Comparison of ENCODE assay signal across 11 mouse cellular contexts in the genomic region with DNA sequence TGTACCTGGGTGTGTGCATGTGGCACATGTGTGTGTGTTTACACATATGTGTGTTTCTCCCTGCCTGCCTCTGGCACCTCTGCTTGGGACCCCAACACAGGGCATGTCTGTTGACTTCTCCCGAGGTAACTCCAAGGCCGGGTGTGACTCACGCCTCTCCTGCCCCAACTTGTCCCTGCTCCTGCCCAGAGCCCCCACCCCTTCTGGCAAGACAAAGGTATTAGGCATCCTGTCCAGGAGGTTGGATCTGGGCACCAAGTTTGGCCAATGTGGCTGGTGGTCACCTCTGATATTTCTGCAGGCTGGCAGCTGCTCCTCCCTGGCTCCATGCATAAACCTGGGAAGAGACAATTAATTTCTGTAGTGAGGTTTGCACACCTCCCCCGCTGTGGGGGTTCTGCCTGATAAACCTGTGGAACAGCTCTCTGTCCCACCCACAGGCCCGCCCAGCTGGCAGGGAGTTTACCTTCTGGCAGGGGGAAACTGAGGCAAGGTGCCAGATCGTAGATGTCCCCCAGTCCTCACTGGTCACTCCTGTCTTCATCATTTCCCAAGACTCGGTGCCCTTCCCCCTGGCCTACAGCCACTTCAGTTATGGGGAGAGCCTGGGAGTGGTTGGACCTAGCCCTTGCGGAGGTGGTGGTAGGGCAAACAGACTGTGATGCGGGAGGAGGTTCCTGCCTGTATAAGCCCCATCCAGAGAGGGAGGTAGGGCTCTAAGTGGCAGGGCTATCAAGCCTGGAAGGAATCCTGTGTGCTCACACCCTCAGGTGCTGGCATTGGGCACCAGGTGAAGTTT. TPM values are rescaled to one million over a fixed set of nuclear protein-coding genes. Genes with fewer than 3 reads are reported as not detected.
DNase-seq lines count a peak whose midpoint lies in the region; ATAC-seq and TF ChIP-seq lines count a peak whose summit lies in the region.
"Had no signal": no experiment of that assay in that cellular context is flagged by ENCODE, and none has a peak within 500 bp of the region (broad histone marks: within the 10 kb centered on the region; RNA-seq: fewer than 3 reads in every experiment).

No protein-coding gene starts in this region.

- H3K36me3 ChIP-seq in midbrain, embryonic 10.5 days, result peaks cover 7% of the 10 kb centered on the region; the same call in 1 of the 2 replicates
- peaks cover 5% of the 10 kb centered on the region; the same call in 1 of the 2 replicates for H3K36me3 ChIP-seq in midbrain, postnatal 0 days (ENCODE audit: insufficient read depth, low read length)
- H3K36me3 ChIP-seq in liver, embryonic 16.5 days (ENCODE audit: control insufficient read depth, insufficient read depth), result no peaks in the 10 kb centered on the region
- H3K36me3 ChIP-seq: forebrain, embryonic 15.5 days; midbrain, embryonic 12.5 days had no signal

- no peak for ATAC-seq in midbrain, postnatal 0 days (ENCODE audit: low FRiP score)
- ATAC-seq in liver, embryonic 16.5 days (ENCODE audit: low read depth), result peak; percentile 12; the same call in 1 of the 2 replicates
- ATAC-seq: forebrain, embryonic 15.5 days; hindbrain, embryonic 16.5 days had no signal

- no peak overlapping the region for H3K4me2 ChIP-seq in midbrain, postnatal 0 days (ENCODE audit: low read depth, low read length, poor library complexity, severe bottlenecking)
- H3K4me2 ChIP-seq in liver, embryonic 16.5 days (ENCODE audit: low read depth, low read length), result peak overlapping the region; percentile 96; the same call in 1 of the 2 replicates

- WGBS in midbrain, embryonic 10.5 days, result 89% methylated on average over 9 of the region's 9 CpGs
- WGBS in midbrain, postnatal 0 days, result 92% methylated on average over 9 of the region's 9 CpGs
- 64% methylated on average over 9 of the region's 9 CpGs for WGBS in liver, embryonic 16.5 days (ENCODE audit: insufficient replicate concordance)

- DNase-seq in adrenal gland, postnatal 10 days, result peak; percentile 50
- DNase-seq in adrenal gland, adult 8-10 months, result no peak
- no peak for DNase-seq in midbrain, embryonic 10.5 days (ENCODE audit: low spot score)
- DNase-seq in midbrain, postnatal 0 days (ENCODE audit: low spot score), result no peak
- peak; percentile 71 to 78 for DNase-seq in urinary bladder, postnatal 36 days (ENCODE audit: low spot score in 2 of 2)
- DNase-seq in layer of hippocampus, postnatal 25 days (ENCODE audit: extremely low spot score in 1 of 2, low spot score in 1 of 2), result no peak
- DNase-seq in left cerebral cortex, adult 11 months (ENCODE audit: low spot score), result no peak

- H3K4me1 ChIP-seq in midbrain, embryonic 10.5 days, result peaks cover 45% of the 10 kb centered on the region
- H3K4me1 ChIP-seq in midbrain, postnatal 0 days (ENCODE audit: insufficient read depth, low read length), result no peaks in the 10 kb centered on the region
- peaks cover 32% of the 10 kb centered on the region for H3K4me1 ChIP-seq in liver, embryonic 16.5 days (ENCODE audit: control insufficient read depth, low read depth, low read length)

- H3K27me3 ChIP-seq in midbrain, embryonic 10.5 days (ENCODE audit: low read depth, poor library complexity, severe bottlenecking), result peaks cover 10% of the 10 kb centered on the region
- H3K27me3 ChIP-seq in midbrain, postnatal 0 days (ENCODE audit: insufficient read depth, low read length), result no peaks in the 10 kb centered on the region
- no peaks in the 10 kb centered on the region for H3K27me3 ChIP-seq in liver, embryonic 16.5 days (ENCODE audit: control insufficient read depth, insufficient read depth, low read depth, low read length)
- H3K27me3 ChIP-seq: forebrain, embryonic 15.5 days had no signal

- H3K9ac ChIP-seq in midbrain, postnatal 0 days (replicated peaks; ENCODE audit: low read length, poor library complexity, severe bottlenecking), result no peak overlapping the region
- H3K9ac ChIP-seq in liver, embryonic 16.5 days (ENCODE audit: low read depth, low read length), result no peak overlapping the region
- H3K9ac ChIP-seq: forebrain, embryonic 15.5 days; midbrain, embryonic 12.5 days had no signal

- no peak for TF ChIP-seq CTCF in midbrain, postnatal 0 days (IDR thresholded peaks at IDR 0.05)

- H3K9me3 ChIP-seq in midbrain, embryonic 10.5 days (replicated peaks), result no peaks in the 10 kb centered on the region
- H3K9me3 ChIP-seq in midbrain, postnatal 0 days (ENCODE audit: low read length), result no peaks in the 10 kb centered on the region
- H3K9me3 ChIP-seq in liver, embryonic 16.5 days (replicated peaks; ENCODE audit: control insufficient read depth, low read length), result no peaks in the 10 kb centered on the region
- H3K9me3 ChIP-seq: forebrain, embryonic 15.5 days; midbrain, embryonic 12.5 days had no signal

- H3K4me3 ChIP-seq in midbrain, embryonic 10.5 days, result 0 out of 2 replicates have a peak overlapping the region, but pooled peaks have one; percentile 0
- H3K4me3 ChIP-seq in midbrain, postnatal 0 days (ENCODE audit: low read depth, low read length), result no peak overlapping the region
- H3K4me3 ChIP-seq in liver, embryonic 16.5 days (ENCODE audit: low read depth, low read length), result no peak overlapping the region
- H3K4me3 ChIP-seq: forebrain, embryonic 15.5 days; midbrain, embryonic 12.5 days had no signal

- no peak overlapping the region for H3K27ac ChIP-seq in midbrain, embryonic 10.5 days (replicated peaks)
- H3K27ac ChIP-seq in midbrain, postnatal 0 days (ENCODE audit: low read depth, low read length), result no peak overlapping the region
- H3K27ac ChIP-seq in liver, embryonic 16.5 days (ENCODE audit: low read length), result no peak overlapping the region
- H3K27ac ChIP-seq: forebrain, embryonic 15.5 days; midbrain, embryonic 12.5 days had no signal

RNA-seq across cellular contexts. Expression of a gene that starts 1.7 kb away (rescaled TPM):
- 10 to 100 TPM; 10.3 to 11.6 TPM for total RNA-seq in adrenal gland, postnatal 10 days (2021)
- 10 to 100 TPM; 24.4 to 45.7 (median 38.4) TPM for total RNA-seq in adrenal gland, adult 8-10 months (2022)
- polyA plus RNA-seq in midbrain, embryonic 10.5 days (2016; fragmentation: Nextera tagmentation; extraction: Ambion mirVana), result 0.11 and 0.15 TPM in 2 replicates
- total RNA-seq in midbrain, postnatal 0 days (2014; rRNA removed), result 4.8 and 5.4 TPM in 2 replicates
- polyA plus RNA-seq in midbrain, postnatal 0 days (2015; fragmentation: Nextera tagmentation; extraction: Ambion mirVana), result 0.20 and 0.67 TPM in 2 replicates
- polyA plus RNA-seq in liver, embryonic 16.5 days (2015; fragmentation: Nextera tagmentation; extraction: Ambion mirVana), result 0.34 and 0.40 TPM in 2 replicates
- 1 to 10 TPM; 3.9 to 4.6 TPM for total RNA-seq in layer of hippocampus, postnatal 25 days (2021)

RNA-seq across cellular contexts. Expression of a gene that starts 26.8 kb away (rescaled TPM):
- total RNA-seq in adrenal gland, postnatal 10 days (2021), result 10 to 100 TPM; 37.1 to 38.7 TPM
- total RNA-seq in adrenal gland, adult 8-10 months (2022), result 10 to 100 TPM; 53.4 to 67.8 (median 64.5) TPM
- 124 and 128 TPM in 2 replicates for polyA plus RNA-seq in midbrain, embryonic 10.5 days (2016; fragmentation: Nextera tagmentation; extraction: Ambion mirVana)
- total RNA-seq in midbrain, postnatal 0 days (2014; rRNA removed), result 59.6 and 85.6 TPM in 2 replicates
- polyA plus RNA-seq in midbrain, postnatal 0 days (2015; fragmentation: Nextera tagmentation; extraction: Ambion mirVana), result 56.8 and 60.6 TPM in 2 replicates
- polyA plus RNA-seq in liver, embryonic 16.5 days (2015; fragmentation: Nextera tagmentation; extraction: Ambion mirVana), result 19.5 and 21.0 TPM in 2 replicates
- total RNA-seq in layer of hippocampus, postnatal 25 days (2021), result 10 to 100 TPM; 63.3 to 64.8 TPM

RNA-seq across cellular contexts. Expression of a gene that starts 31.4 kb away (rescaled TPM):
- 100 to 1,000 TPM; 104 to 106 TPM for total RNA-seq in adrenal gland, postnatal 10 days (2021)
- 100 to 1,000 TPM in 3 of 4 experiments, 10 to 100 TPM in 1; 90.8 to 130 (median 118) TPM for total RNA-seq in adrenal gland, adult 8-10 months (2022)
- 81.6 and 93.5 TPM in 2 replicates for polyA plus RNA-seq in midbrain, embryonic 10.5 days (2016; fragmentation: Nextera tagmentation; extraction: Ambion mirVana)
- 117 and 139 TPM in 2 replicates for total RNA-seq in midbrain, postnatal 0 days (2014; rRNA removed)
- 73.0 and 74.0 TPM in 2 replicates for polyA plus RNA-seq in midbrain, postnatal 0 days (2015; fragmentation: Nextera tagmentation; extraction: Ambion mirVana)
- polyA plus RNA-seq in liver, embryonic 16.5 days (2015; fragmentation: Nextera tagmentation; extraction: Ambion mirVana), result 62.1 and 68.6 TPM in 2 replicates
- total RNA-seq in layer of hippocampus, postnatal 25 days (2021), result 10 to 100 TPM; 84.9 to 88.6 TPM

RNA-seq across cellular contexts. Expression of a gene that starts 33.0 kb away (rescaled TPM):
- total RNA-seq in adrenal gland, postnatal 10 days (2021), result 10 to 100 TPM; 35.9 to 54.6 TPM
- total RNA-seq in adrenal gland, adult 8-10 months (2022), result 10 to 100 TPM; 40.6 to 81.6 (median 61.5) TPM
- 11.3 and 13.8 TPM in 2 replicates for polyA plus RNA-seq in midbrain, embryonic 10.5 days (2016; fragmentation: Nextera tagmentation; extraction: Ambion mirVana)
- 70.6 and 86.8 TPM in 2 replicates for total RNA-seq in midbrain, postnatal 0 days (2014; rRNA removed)
- polyA plus RNA-seq in midbrain, postnatal 0 days (2015; fragmentation: Nextera tagmentation; extraction: Ambion mirVana), result 18.1 TPM in 2 replicates
- 8.2 and 8.6 TPM in 2 replicates for polyA plus RNA-seq in liver, embryonic 16.5 days (2015; fragmentation: Nextera tagmentation; extraction: Ambion mirVana)
- 10 to 100 TPM; 66.3 to 78.4 TPM for total RNA-seq in layer of hippocampus, postnatal 25 days (2021)

RNA-seq across cellular contexts. Expression of a gene that starts 55.6 kb away (rescaled TPM):
- total RNA-seq in adrenal gland, postnatal 10 days (2021), result 100 to 1,000 TPM; 166 to 186 TPM
- 100 to 1,000 TPM; 193 to 274 (median 215) TPM for total RNA-seq in adrenal gland, adult 8-10 months (2022)
- 189 and 194 TPM in 2 replicates for polyA plus RNA-seq in midbrain, embryonic 10.5 days (2016; fragmentation: Nextera tagmentation; extraction: Ambion mirVana)
- total RNA-seq in midbrain, postnatal 0 days (2014; rRNA removed), result 70.5 and 92.2 TPM in 2 replicates
- 90.2 and 95.5 TPM in 2 replicates for polyA plus RNA-seq in midbrain, postnatal 0 days (2015; fragmentation: Nextera tagmentation; extraction: Ambion mirVana)
- polyA plus RNA-seq in liver, embryonic 16.5 days (2015; fragmentation: Nextera tagmentation; extraction: Ambion mirVana), result 52.1 and 58.4 TPM in 2 replicates
- total RNA-seq in layer of hippocampus, postnatal 25 days (2021), result 100 to 1,000 TPM; 180 to 215 TPM

Comparison
In these comparisons a context has a peak if more than half of its experiments do, and no peak if none do; other contexts are left out.
1. DNase-seq: peak in adrenal gland, postnatal 10 days (single experiment) and urinary bladder, postnatal 36 days (2 of 2); none in adrenal gland, adult 8-10 months (single experiment), midbrain, embryonic 10.5 days (single experiment), midbrain, postnatal 0 days (single experiment), layer of hippocampus, postnatal 25 days (0 of 2) and left cerebral cortex, adult 11 months (single experiment).